Mouse (Mus musculus) kidney, adult 8-10 months (tissue): Measurements from ENCODE around the gene 4930412O13Rik.

ENCODE experiments used
- DNase-seq, 2 experiments: peaks; one replicate each; pipeline ENCODE4 v3.0.0; 2022

Gene 4930412O13Rik

GRCm38 (mm10) chr2:9881051-9881591 lies at the start of gene 4930412O13Rik:
4930412O13Rik (plus strand) TSS chr2:9881252.
- DNase-seq: no peak

GRCm38 (mm10) chr2:9833712-9834111 lies 47.3 kb upstream of the 4930412O13Rik start:
- DNase-seq: no peak

- no peak for DNase-seq
These were observed 45.9 kb upstream of the 4930412O13Rik start for GRCm38 (mm10) chr2:9835195-9835594.

DNA sequence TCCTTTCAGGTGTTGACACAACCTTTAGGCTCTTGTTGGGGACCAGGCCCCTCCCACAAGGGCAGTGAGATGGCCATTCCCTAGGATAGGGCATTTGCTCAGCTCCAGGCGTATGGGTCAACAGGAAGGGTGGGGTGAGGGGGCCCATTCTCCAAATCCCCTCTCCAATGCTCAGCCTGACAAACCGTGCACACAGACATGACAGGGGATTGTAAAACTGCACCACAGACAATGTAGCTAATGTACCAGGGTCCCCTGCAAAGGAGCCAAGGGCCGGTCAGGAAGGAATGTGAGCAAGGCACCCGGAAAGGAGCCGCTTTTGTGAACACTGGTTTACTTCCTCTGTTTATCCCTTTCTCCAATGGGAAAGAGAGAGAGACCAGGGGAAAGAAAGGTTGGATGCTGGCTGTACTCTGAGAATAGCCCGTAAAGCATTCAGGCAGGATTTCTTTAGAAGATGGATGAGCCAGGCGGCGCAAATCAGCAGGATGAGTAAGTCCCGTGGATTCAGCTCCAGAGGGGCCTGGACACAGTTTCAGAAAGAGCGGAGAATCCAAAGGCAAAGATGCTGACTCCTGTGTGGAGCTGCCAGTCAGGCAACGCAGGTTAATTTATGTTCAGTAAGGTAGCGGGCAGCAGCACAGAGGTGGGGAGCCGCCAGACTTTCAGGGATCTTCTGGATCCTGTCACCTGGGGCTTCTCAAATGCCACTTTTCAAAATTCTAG lies 28.0 kb upstream of the 4930412O13Rik start:
- no peak for DNase-seq

- DNase-seq: no peak
These were observed 25.2 kb upstream of the 4930412O13Rik start for GRCm38 (mm10) chr2:9855861-9856260.

- DNase-seq: no peak
These were observed 20.4 kb upstream of the 4930412O13Rik start for GRCm38 (mm10) chr2:9860698-9861097.

DNA sequence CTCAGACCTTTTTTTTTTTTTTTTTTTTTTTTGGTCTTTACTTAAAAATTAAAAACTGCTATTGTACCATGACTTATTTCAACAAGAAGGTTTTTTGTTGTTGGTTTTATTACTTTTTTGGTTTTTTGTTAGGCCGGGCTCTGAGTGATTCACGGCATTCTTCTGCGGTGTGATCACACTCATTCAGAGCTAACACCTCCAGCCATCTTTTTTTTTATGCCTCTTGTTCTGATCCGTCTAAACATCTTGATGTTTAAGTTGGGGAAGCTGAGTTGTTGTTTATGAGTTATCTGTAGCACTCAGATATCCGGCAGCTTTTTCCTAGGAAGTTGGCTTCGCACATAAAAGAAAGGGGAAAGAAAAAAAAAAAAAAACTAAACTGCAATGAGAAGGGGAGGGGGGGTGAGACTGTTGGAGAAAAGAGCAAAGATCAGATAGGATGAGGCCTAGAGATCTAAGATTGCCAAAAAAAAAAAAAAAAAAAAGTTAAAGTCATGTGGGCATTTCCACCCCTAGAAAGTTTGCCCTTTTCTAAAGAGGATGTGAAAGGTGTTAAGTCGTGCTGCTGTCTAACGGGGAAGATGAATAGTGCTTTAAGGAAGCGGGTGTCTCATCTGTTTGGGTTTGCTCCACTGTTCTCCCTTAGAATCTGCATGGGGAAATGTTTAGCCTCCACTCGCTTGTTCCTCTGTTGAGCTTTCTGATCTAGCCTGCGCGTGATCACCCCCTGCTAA lies 13.8 kb upstream of the 4930412O13Rik start:
- no peak for DNase-seq

DNA sequence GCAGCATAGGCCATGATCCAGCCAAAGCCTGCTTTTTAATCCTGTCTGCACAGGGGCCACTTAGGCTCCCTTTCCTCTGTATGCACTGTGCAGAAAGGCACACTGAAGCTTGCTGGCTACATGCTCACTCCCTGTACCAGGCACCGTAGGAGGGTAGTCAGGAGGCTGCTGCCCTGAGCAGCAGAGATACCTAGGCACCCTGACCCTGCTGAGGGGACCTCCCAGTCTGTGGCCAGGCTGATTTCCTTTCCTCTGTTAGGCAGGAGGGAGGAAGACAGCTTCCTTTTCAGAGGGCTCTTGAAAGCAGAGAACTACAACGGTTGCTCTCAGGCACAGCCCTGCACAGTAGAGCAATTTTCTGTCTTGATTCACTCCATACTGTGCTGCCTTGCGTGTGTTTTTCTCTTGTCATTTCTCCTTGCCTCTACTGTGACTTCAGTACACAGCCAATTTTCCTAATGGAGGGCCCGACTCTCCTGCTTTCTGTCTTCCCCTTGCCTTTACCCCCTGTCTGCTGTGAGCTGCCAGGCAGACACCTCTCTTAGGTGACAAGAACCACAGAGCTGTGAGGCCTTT lies 9.8 kb upstream of the 4930412O13Rik start:
- no peak for DNase-seq

- DNase-seq: no peak
These were observed 9.3 kb upstream of the 4930412O13Rik start for GRCm38 (mm10) chr2:9871798-9872197.

GRCm38 (mm10) chr2:9872682-9873081 lies 8.4 kb upstream of the 4930412O13Rik start:
- DNase-seq: no peak

DNA sequence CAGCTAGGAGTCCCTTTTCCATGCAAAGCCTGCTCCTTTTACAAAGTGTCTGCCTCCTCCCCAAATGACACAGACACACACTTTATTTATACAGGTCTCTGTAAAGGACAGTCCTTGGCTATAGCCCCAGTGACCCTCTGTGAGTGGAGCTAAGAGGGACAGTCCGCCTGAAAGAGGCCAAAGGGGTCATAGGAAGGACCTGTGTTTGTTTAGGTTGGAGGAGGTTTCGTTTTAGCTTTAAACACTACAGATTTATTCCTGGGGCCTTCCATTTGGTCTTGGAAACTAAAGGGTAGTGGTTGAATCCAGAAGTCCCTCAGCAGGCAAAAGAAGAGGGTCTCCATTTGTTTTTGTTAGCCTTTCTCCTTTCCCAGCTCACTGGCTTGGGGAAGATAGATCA lies 7.3 kb upstream of the 4930412O13Rik start:
- no peak for DNase-seq

- no peak for DNase-seq
These were observed 6.4 kb upstream of the 4930412O13Rik start for GRCm38 (mm10) chr2:9874467-9875219.

DNA sequence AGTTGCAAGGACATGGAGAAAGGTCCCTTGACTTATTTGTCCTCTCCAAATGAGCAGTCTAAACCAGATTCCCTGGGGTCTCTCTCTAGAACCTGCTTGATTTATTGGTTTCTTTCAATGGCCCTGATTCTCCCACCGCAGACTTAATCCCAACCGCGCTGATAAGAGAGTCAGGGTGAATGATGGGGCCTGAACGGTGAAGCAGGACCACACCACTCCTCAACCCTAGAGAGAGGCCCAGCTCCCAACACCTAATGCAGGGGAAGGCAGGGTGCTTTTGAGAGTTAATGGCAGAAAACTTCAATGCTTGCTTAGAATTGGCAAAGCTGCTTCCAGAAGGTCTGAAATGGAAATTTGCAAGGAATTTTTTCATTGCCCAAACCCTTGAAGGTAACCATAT lies 5.8 kb upstream of the 4930412O13Rik start:
- no peak for DNase-seq

GRCm38 (mm10) chr2:9875676-9876357 lies 5.2 kb upstream of the 4930412O13Rik start:
- no peak for DNase-seq

GRCm38 (mm10) chr2:9876621-9877325 lies 4.3 kb upstream of the 4930412O13Rik start:
- no peak for DNase-seq

DNA sequence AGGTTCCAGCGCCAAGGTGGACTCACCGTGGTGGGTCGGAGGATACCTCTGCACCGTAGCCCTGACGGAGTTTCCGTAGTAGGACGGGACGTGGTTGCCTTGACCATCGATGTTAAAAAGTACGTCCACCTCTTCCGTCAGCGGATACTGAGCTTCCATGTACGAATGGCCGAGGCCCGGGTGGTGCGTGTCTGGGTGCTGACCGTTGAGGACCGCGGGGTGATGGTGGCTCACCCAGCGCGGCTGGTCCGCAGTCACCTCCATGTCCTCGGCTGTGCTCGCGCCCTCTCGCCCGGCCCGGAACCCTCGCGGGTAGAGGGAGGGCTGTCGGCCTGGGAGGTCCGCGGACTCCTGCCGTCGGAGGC lies 3.7 kb upstream of the 4930412O13Rik start:
- DNase-seq: no peak

- no peak for DNase-seq
These were observed 3.0 kb upstream of the 4930412O13Rik start for GRCm38 (mm10) chr2:9877966-9878563.

- DNase-seq: peak in 1 of 2 experiments; percentile 44
These were observed 2.4 kb upstream of the 4930412O13Rik start for GRCm38 (mm10) chr2:9878564-9879081.

- DNase-seq: no peak
These were observed 2.0 kb upstream of the 4930412O13Rik start for GRCm38 (mm10) chr2:9879092-9879491.

- DNase-seq: peak; percentile 87 to 88
These were observed 1.6 kb upstream of the 4930412O13Rik start for GRCm38 (mm10) chr2:9879493-9879892.

- no peak for DNase-seq
These were observed 781 bp upstream of the 4930412O13Rik start for GRCm38 (mm10) chr2:9880271-9880670.
